Comparison of ENCODE assay signal across 8 mouse cellular contexts in genomic region chr16:21644066-21644561, GRCm38 (mm10). TPM values are rescaled to one million over a fixed set of nuclear protein-coding genes. Genes with fewer than 3 reads are reported as not detected.
DNase-seq lines count a peak whose midpoint lies in the region; ATAC-seq and TF ChIP-seq lines count a peak whose summit lies in the region.
"Had no signal": no experiment of that assay in that cellular context is flagged by ENCODE, and none has a peak within 500 bp of the region (broad histone marks: within the 10 kb centered on the region; RNA-seq: fewer than 3 reads in every experiment).

No protein-coding gene starts in this region.

- no peak for TF ChIP-seq EP300 in heart, adult 2 months (IDR thresholded peaks at IDR 0.05; ENCODE audit: insufficient read depth, low read depth, low read length)
- TF ChIP-seq EP300 in liver, embryonic 14.5 days (IDR thresholded peaks at IDR 0.05; ENCODE audit: low read depth) = no peak

- 52% methylated on average over 17 of the region's 17 CpGs for WGBS in heart, adult 2 months
- WGBS in liver, embryonic 14.5 days (ENCODE audit: insufficient replicate concordance) = 48% methylated on average over 17 of the region's 17 CpGs
- 43% methylated on average over 17 of the region's 17 CpGs for WGBS in cerebellum, adult 2 months

- peak overlapping the region; percentile 68 for H3K27ac ChIP-seq in heart, adult 2 months
- peak overlapping the region; percentile 6 for H3K27ac ChIP-seq in liver, embryonic 14.5 days
- no peak overlapping the region for H3K27ac ChIP-seq in cerebellum, adult 2 months (ENCODE audit: insufficient read depth, low read length)

- ATAC-seq in liver, embryonic 14.5 days (ENCODE audit: insufficient read depth) = peak; percentile 43

- H3K9ac ChIP-seq in heart, adult 2 months (ENCODE audit: low read depth, low read length) = peak overlapping the region; percentile 17; the same call in 1 of the 2 replicates
- no peak overlapping the region for H3K9ac ChIP-seq in liver, embryonic 14.5 days (replicated peaks)

- no peaks in the 10 kb centered on the region for H3K79me2 ChIP-seq in heart, adult 2 months (replicated peaks; ENCODE audit: control insufficient read depth, insufficient read depth, low read length)

- H3K36me3 ChIP-seq in heart, adult 2 months (ENCODE audit: control insufficient read depth, insufficient read depth, low read length) = no peaks in the 10 kb centered on the region
- H3K36me3 ChIP-seq in liver, embryonic 14.5 days (replicated peaks; ENCODE audit: control insufficient read depth, insufficient read depth, low read depth) = no peaks in the 10 kb centered on the region

- intact Hi-C loops in heart, adult 2 months (cut with DNase I) = loop anchor here (5.0 kb wide), 1 partner anchor 48 kb away; the partner anchor contains the start of gene 2510009E07Rik

- H3K4me2 ChIP-seq in liver, embryonic 14.5 days (ENCODE audit: low read depth) = peak overlapping the region; percentile 28

- no peaks in the 10 kb centered on the region for H3K27me3 ChIP-seq in heart, adult 2 months (ENCODE audit: control insufficient read depth, insufficient read depth, low read length)
- H3K27me3 ChIP-seq in liver, embryonic 14.5 days (ENCODE audit: control insufficient read depth, insufficient read depth, low read length) = no peaks in the 10 kb centered on the region
- H3K27me3 ChIP-seq in cerebellum, adult 2 months (ENCODE audit: control insufficient read depth, insufficient read depth, low read length) = no peaks in the 10 kb centered on the region

- peak overlapping the region; percentile 3; the same call in 1 of the 2 replicates for H3K4me3 ChIP-seq in heart, adult 2 months
- no peak overlapping the region for H3K4me3 ChIP-seq in liver, embryonic 14.5 days (ENCODE audit: insufficient read depth in 1 of 2, low read depth in 2 of 2, low read length in 2 of 2)
- H3K4me3 ChIP-seq in cerebellum, adult 2 months (replicated peaks; ENCODE audit: insufficient read depth, low read depth, low read length) = no peak overlapping the region
- H3K4me3 ChIP-seq: myocyte had no signal

- H3K4me1 ChIP-seq in heart, adult 2 months (ENCODE audit: control insufficient read depth, insufficient read depth, low read length) = peaks cover 37% of the 10 kb centered on the region
- H3K4me1 ChIP-seq in liver, embryonic 14.5 days (replicated peaks; ENCODE audit: control insufficient read depth in 2 of 2, insufficient read depth in 2 of 2, low read length in 1 of 2) = peaks cover 0 to 20% of the 10 kb centered on the region in 2 experiments; a peak in 2 of 4 replicates
- H3K4me1 ChIP-seq in cerebellum, adult 2 months (ENCODE audit: control insufficient read depth, insufficient read depth, low read length) = peaks cover 10% of the 10 kb centered on the region; the same call in 1 of the 2 replicates

- H3K9me3 ChIP-seq in liver, embryonic 14.5 days (ENCODE audit: control insufficient read depth, low read length) = no peaks in the 10 kb centered on the region

- DNase-seq in R1 (ENCODE audit: low read depth, low spot score) = peak; percentile 52
- peak; percentile 42 for DNase-seq in embryo, embryonic 10.5 days (ENCODE audit: low spot score)
- DNase-seq in heart, adult 2 months = peak; percentile 74 to 78
- peak; percentile 85 for DNase-seq in kidney, adult 11 months
- DNase-seq in liver, embryonic 14.5 days (ENCODE audit: low read depth in 3 of 3, low spot score in 3 of 3) = peak in 2 of 3 experiments; percentile 9 to 16
- peak; percentile 62 for DNase-seq in ovary, adult 18-20 months (ENCODE audit: low spot score)
- DNase-seq in cerebellum, adult 2 months = no peak

- TF ChIP-seq POLR2A in heart, adult 2 months (IDR thresholded peaks at IDR 0.05; ENCODE audit: insufficient read depth, low read depth, low read length) = no peak
- no peak for TF ChIP-seq POLR2A in cerebellum, adult 2 months (IDR thresholded peaks at IDR 0.05; ENCODE audit: borderline replicate concordance, insufficient read depth, low read length)

- TF ChIP-seq CTCF in heart, adult 2 months (IDR thresholded peaks at IDR 0.05) = no peak
- TF ChIP-seq CTCF in liver, embryonic 14.5 days (IDR thresholded peaks at IDR 0.05; ENCODE audit: low read depth) = no peak
- no peak for TF ChIP-seq CTCF in cerebellum, adult 2 months (IDR thresholded peaks at IDR 0.05; ENCODE audit: borderline replicate concordance, insufficient read depth, low read depth, low read length)

RNA-seq across cellular contexts. Expression of gene 2510009E07Rik, which starts 50.4 kb away (rescaled TPM):
- 10 to 100 TPM; 23.8 to 25.2 TPM for total RNA-seq in heart, adult 2 months (2021)
- polyA plus RNA-seq in heart, adult 2 months (2012; rRNA removed) = 10.9 and 20.3 TPM in 2 replicates
- 1.5 and 1.6 TPM in 2 replicates for polyA plus RNA-seq in liver, embryonic 14.5 days (2012; rRNA removed)
- polyA plus RNA-seq in liver, embryonic 14.5 days (2014; fragmentation: Nextera tagmentation; extraction: Ambion mirVana) = 1.9 and 2.1 TPM in 2 replicates
- polyA plus RNA-seq in cerebellum, adult 2 months (2012; rRNA removed) = 25.9 and 28.1 TPM in 2 replicates

Comparison
In these comparisons a context has a peak if more than half of its experiments do, and no peak if none do; other contexts are left out.
1. DNase-seq: peak in R1 (single experiment), embryo, embryonic 10.5 days (single experiment), heart, adult 2 months (2 of 2), kidney, adult 11 months (single experiment), liver, embryonic 14.5 days (2 of 3) and ovary, adult 18-20 months (single experiment); none in cerebellum, adult 2 months (0 of 2).